Mouse (Mus musculus) MEL (cell line): Measurements from ENCODE around the gene Dusp27.

Experiments used
- BHLHE40 ChIP-seq: IDR thresholded peaks from 2 replicates; pipeline ENCODE4 v1.6.1; 2012; ENCODE audit warnings: low read depth, mild to moderate bottlenecking, inconsistent platforms, low read length, improper control_type of control experiment, borderline replicate concordance
- CTCF ChIP-seq, 3 experiments: IDR thresholded peaks in 2 of 3; conservative IDR thresholded peaks in 1 of 3; 2 replicates each; pipeline ENCODE4 v1.5.1; 2011 to 2012; ENCODE audit warnings: low read length in 3 of 3, low read depth in 2 of 3, mild to moderate bottlenecking in 2 of 3, improper control_type of control experiment in 1 of 3, inconsistent platforms in 1 of 3, mixed read lengths in 1 of 3, moderate library complexity in 1 of 3; ENCODE audit not compliant: control insufficient read depth in 1 of 3, insufficient read depth in 1 of 3, poor library complexity in 1 of 3, severe bottlenecking in 1 of 3
- ELF1 ChIP-seq: IDR thresholded peaks from 2 replicates; pipeline ENCODE4 v1.6.1; 2014; ENCODE audit warnings: low read depth, mild to moderate bottlenecking, inconsistent platforms, low read length, improper control_type of control experiment, moderate library complexity
- EP300 ChIP-seq, 2 experiments: IDR thresholded peaks; 2 replicates each; pipeline ENCODE4 v1.6.1; 2011; ENCODE audit warnings: improper control_type of control experiment in 2 of 2, low read length in 2 of 2, low read depth in 1 of 2, mild to moderate bottlenecking in 1 of 2
- HCFC1 ChIP-seq: IDR thresholded peaks from 2 replicates; pipeline ENCODE4 v1.6.1; 2012; ENCODE audit warnings: low read depth, mild to moderate bottlenecking, inconsistent platforms, low read length, improper control_type of control experiment, moderate library complexity
- KAT2A ChIP-seq: conservative IDR thresholded peaks from 2 replicates; pipeline ENCODE4 v1.6.1; 2012; ENCODE audit warnings: low read depth, low read length, improper control_type of control experiment, inconsistent platforms
- MEF2A ChIP-seq: IDR thresholded peaks from 2 replicates; pipeline ENCODE4 v1.6.1; 2014; ENCODE audit warnings: low read depth, mild to moderate bottlenecking, inconsistent platforms, low read length, improper control_type of control experiment; ENCODE audit not compliant: poor library complexity, insufficient replicate concordance, severe bottlenecking; ENCODE audit errors: extremely low read depth
- POLR2A ChIP-seq, 2 experiments: IDR thresholded peaks; 2 replicates each; pipeline ENCODE4 v1.6.1; 2011 to 2012; ENCODE audit warnings: low read length in 2 of 2, mild to moderate bottlenecking in 2 of 2, control low read depth in 1 of 2, improper control_type of control experiment in 1 of 2, low read depth in 1 of 2, moderate library complexity in 1 of 2; ENCODE audit not compliant: control insufficient read depth in 1 of 2, insufficient read depth in 1 of 2, poor library complexity in 1 of 2
- POLR2AphosphoS2 ChIP-seq: IDR thresholded peaks from 2 replicates; pipeline ENCODE4 v1.6.1; 2011; ENCODE audit warnings: low read length, improper control_type of control experiment
- RCOR1 ChIP-seq: IDR thresholded peaks from 2 replicates; pipeline ENCODE4 v1.6.1; 2012; ENCODE audit warnings: low read depth, mild to moderate bottlenecking, inconsistent platforms, low read length, improper control_type of control experiment
- TBP ChIP-seq: IDR thresholded peaks from 2 replicates; pipeline ENCODE4 v1.8.0; 2011; ENCODE audit warnings: low read depth, low read length, improper control_type of control experiment
- USF1 ChIP-seq: IDR thresholded peaks from 2 replicates; pipeline ENCODE4 v1.6.1; 2014; ENCODE audit warnings: low read depth, mild to moderate bottlenecking, inconsistent platforms, low read length, improper control_type of control experiment, moderate library complexity

- no peak for TF ChIP-seq KAT2A
- no peak for TF ChIP-seq ELF1
- TF ChIP-seq USF1: no peak
- TF ChIP-seq CTCF (IDR thresholded peaks at IDR 0.05 in 2 of 3, conservative IDR thresholded peaks at IDR 0.05 in 1 of 3; ENCODE audit: control insufficient read depth in 1 of 3, insufficient read depth in 1 of 3, low read depth in 2 of 3, low read length in 3 of 3, poor library complexity in 1 of 3, severe bottlenecking in 1 of 3): no peak
- no peak for TF ChIP-seq BHLHE40
- TF ChIP-seq MEF2A: no peak
- no peak for TF ChIP-seq HCFC1
- no peak for TF ChIP-seq TBP
- TF ChIP-seq EP300 (IDR thresholded peaks at IDR 0.05; ENCODE audit: low read depth in 1 of 2, low read length in 2 of 2): no peak; a peak in 1 of 4 replicates
- TF ChIP-seq POLR2A (IDR thresholded peaks at IDR 0.05; ENCODE audit: control insufficient read depth in 1 of 2, insufficient read depth in 1 of 2, low read depth in 1 of 2, low read length in 2 of 2, poor library complexity in 1 of 2): no peak
- no peak for TF ChIP-seq POLR2AphosphoS2
- no peak for TF ChIP-seq RCOR1
Observed at GRCm38 (mm10) chr1:166146626-166147025, 18.9 kb upstream of the Dusp27 start.
